Mouse (Mus musculus) cortical plate, adult 2 months (tissue): ENCODE results near the gene Cdsn.

Source experiments
- CTCF ChIP-seq: fragments of 200-500 bp; IDR thresholded peaks from 2 replicates; pipeline ENCODE4 v1.5.1; 2011; ENCODE audit warnings: mild to moderate bottlenecking, control low read depth, low read length; ENCODE audit not compliant: insufficient read depth; ENCODE audit errors: extremely low read depth
- POLR2A ChIP-seq: fragments of 200-500 bp; IDR thresholded peaks from 2 replicates; pipeline ENCODE4 v1.6.1; 2011; ENCODE audit warnings: mild to moderate bottlenecking, low read length, control low read depth; ENCODE audit not compliant: insufficient read depth; ENCODE audit errors: extremely low read depth

DNA sequence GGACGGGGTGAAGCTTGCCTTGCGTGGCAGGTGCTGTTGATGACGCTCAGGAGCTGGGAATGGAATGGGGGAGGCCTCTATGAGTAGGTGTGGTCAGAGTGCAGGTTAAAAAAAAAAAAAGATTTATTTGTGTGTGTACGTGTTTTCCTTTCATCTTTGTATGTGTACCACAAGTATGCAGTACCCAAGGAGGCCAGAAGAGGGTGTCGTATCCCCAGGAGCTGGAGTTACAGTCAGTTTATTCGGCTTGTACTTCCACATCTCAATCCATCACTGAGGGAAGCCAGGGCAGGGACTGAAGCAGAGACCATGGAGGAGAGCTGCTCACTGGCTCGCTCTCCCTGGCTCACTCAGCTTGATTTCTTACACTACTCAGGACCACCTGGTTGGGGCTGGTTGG is 19.5 kb downstream of the Cdsn start:
- TF ChIP-seq CTCF (no peak), POLR2A (no peak)
